Mouse (Mus musculus) cerebellum, postnatal 25 days (tissue): Measurements from ENCODE around the gene Dctn2.
A peak's percentile ranks its signal among the peaks of the same experiment; 100 is the strongest.

Source experiments
- DNase-seq, 2 experiments: peaks; one replicate each; pipeline ENCODE4 v3.0.0; 2021; ENCODE audit warnings: mixed read lengths in 2 of 2

The Dctn2 gene

DNA sequence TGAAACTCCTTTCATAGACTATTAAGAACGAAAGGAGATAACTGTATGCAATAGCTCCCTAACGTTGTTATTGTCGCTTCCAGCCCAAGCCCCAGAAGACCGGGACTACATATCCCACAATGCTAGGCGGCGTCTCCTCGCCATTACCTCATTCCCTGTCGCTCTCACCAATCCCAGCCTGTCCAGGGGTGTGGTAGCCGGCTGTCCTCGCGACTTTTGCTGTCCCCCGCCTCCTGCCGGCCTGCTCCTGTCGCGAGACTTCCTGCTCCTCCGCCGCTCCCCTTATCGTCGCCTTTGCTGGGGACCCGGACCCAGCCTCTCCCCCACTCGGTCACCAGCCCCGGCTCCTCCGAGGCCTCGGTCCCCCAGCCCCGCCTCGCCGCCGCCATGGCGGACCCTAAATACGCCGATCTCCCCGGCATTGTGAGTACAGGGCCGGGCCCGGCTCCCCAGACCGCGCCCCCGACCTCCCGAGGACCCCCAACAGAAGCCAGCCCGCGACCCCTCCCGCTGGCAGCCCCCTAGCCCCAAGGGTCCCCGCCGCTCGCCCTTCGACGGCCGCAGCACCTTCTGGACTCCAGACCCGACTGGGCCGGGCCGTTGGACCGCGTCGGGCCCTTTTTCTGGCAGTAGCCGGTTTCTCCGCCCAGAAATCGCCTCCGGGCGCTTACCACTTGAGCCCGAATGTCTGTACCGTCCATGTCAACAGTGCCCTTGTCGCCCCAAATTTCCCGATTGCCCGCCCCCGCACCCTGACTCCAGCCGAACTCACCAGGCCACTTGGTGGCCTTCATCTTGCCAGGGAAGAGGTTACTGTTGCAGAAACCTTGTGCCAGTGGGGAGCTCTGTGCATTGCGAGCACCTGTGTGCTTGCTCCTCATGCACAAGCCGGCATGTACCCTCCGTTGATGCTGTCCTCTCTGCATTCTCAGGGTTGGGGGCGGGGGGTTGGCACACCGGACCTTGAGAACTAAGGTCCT, at the start of gene Dctn2:
TSS of gene Dctn2 (plus strand) at position 257 of the 980 bp plus-strand sequence.
- DNase-seq = peak; percentile 91 to 96

DNA sequence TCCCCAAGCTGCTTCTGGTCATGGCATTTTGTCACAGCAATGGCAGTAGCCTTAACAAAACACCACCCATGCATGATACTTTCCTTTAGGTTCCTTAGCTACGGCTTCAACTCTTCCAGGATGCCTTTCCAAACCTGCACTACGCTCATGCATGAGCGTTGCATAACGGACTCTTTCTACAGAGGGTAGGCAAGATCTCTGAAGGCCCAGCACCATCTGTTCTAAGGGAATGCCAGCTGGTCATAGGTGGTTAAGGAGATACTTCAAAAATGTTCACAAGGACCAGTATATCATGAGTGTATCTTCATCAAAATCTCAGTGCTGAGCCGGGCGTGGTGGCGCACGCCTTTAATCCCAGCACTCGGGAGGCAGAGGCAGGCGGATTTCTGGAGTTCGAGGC, 49.7 kb upstream of the Dctn2 start:
- peak in 1 of 2 experiments; percentile 54 for DNase-seq

DNA sequence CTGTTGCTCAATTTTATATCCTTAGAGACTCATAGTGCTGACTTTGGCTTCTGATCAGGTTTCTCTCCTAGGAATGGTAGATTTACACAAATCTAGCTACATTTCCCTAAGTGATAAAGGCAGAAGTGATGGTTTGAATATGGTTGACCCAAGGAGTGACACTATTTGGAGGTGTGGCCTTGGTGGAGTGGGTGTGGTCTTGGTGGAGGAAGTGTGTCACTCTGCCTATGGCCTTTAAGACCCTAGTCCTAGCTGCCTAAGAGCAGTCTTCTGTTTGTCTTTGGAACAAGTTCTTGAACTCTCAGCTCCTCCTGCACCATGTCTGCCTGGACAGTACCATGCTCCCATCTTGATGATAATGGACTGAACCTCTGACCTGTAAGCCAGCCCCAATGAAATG, 49.0 kb upstream of the Dctn2 start:
- DNase-seq = no peak

DNA sequence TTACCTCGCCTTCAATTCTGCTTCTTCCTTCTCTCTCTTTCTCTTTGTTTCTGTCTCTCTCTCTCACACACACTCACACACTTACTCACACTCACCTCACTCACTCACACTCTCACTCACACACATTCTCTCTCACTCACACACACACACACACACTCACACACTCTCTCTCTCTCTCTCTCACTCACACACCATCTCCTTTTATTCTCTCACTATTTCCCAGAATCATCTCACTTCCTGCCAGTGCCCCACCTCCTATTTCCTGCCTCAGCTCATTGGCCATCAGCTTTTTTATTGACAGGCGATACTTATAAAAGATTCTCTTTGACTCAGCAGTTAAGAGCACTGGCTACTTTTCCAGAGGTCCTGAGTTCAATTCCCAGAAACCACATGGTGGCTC, 47.8 kb upstream of the Dctn2 start:
- DNase-seq = no peak

DNA sequence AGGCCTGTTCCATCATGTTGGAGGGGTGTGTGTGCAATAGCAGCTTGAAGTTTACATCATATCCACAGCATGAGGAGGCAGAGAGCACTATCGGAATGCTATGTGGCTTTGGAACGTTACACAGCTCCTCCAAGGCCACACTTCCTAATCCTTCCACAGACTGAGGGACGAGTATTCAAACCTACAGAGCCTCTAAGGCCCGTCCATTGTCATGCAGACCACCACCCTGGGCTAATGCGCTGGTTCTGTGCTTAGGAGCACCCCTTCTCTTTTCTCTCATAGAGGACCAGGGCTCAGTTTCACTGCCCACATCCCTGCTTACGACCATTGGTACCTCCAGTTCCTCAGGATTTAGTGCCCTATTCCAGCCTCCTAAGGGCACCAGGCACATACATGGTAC, 41.0 kb upstream of the Dctn2 start:
- DNase-seq = no peak

DNA sequence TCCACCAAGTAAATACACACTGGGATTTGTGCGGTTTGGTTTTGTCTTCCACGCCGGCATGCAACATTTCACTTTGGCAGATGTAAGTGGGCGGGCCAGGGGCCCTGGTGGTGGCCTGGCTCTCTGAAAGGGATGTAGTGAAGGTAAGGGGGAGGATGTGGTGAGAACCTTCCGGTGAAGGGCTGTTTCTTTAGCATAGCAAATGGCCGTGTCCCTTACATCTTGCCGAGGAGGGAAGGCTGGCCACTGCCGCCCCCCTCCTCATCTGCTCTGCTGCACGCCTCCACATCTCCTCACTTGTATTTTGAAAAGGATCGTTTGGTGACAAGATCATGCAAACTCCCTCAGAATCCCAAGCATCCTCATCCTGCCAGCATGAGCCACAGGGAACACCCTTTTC, 40.4 kb upstream of the Dctn2 start:
- no peak for DNase-seq

DNA sequence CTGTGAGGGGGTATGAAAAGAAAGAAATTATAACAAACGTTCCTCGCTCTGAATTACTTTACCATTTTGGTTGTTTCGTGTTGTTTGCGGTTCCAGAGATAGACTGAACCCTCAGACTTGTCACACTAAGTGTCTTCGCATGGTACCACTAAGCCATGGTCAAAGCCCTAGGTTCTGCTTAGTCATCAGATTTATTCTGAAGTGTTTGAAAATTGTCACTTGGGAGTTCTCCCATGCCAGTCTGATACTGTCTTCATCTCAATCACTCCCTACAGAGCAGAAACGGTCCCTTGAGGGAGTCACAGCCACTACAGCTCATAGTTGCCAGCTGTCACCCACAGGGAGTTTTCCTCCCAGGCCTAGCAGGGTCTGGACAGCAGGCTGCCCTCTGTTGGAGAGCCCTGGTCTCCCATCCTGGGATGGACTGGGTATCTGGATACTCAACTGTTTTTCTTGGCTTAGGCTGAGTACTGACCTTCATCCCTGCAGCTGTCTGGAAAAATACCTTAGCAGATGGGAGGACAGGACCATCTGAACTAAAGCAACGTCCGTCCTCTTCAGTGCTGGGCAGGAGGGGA, 39.8 kb upstream of the Dctn2 start:
- peak; percentile 39 to 57 for DNase-seq

DNA sequence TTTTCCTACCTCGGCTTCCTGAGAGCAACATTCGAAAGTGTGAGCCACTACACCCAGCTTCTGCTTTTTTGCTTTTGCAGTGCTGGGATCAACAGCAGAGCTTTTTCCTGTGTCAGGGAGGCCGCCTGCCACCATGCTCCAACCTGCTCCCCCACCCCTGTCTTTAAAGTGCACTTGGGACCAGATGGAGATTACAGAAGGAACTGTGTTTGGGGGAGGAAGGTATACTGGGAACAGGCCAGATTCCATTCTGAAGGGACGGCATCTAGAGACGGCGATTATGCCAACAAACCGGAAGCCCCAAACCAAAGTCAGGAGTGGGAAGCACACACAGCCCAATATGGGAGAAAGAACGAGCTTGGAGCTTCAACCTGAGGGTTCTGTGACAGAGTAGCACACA, 39.0 kb upstream of the Dctn2 start:
- DNase-seq = no peak

DNA sequence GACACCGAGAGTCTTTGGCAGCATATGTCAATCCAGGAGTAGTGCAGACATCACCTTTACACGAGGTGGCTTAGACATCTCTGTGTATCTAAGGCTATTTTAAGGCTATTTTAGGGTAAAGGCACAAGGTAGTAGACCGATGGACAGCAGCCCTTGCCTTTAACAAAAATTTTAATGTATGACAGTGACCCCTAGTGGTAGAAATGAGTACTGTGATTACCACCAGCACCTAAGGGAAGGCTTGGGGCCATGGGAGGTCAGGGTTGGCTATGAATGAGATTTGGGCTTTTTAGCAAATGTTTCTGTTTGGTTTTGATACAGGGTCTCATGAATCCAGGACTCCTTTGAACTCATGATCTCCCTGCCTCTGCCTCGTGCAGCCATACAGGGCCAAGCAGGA, 37.3 kb upstream of the Dctn2 start:
- DNase-seq = peak; percentile 49 to 60

DNA sequence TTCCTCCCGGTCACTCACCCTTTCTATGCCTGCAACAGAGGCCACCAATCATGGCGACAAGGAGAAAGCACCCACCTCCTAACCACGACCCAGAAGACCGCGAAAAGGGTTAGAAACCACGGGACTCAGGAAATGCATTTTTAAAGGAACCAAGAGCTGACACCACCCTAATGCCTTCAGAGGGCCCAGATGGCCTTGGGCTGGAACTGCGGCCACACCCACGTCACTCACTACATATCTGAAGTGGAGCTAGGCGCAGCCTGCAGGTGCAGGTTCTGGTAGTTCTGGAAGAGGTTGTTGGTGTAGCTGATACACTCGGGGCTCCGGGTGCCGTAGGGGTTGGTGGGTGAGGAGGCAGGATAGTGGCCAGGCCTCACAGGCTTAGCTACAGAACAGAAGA, 35.5 kb upstream of the Dctn2 start:
- no peak for DNase-seq

DNA sequence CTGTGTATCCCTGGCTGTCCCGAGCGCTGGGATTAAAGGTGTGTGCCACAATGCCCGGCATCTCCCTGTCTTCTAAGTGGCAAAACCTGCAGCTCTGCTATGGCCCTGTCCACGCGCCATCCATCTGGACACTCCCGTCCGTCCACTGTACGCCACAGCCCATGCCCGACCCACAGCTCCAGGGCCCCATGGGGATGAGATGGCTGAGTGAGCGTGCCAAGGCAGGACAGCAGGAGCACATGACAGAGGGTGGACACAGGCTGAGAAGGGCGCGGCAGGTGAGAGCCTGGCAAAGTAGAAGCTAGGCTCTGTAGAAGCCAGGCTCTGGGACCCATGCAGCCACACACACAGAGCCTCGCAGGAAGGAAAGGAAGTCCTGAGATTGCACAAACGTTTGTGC, 34.4 kb upstream of the Dctn2 start:
- DNase-seq = peak; percentile 59 to 70

DNA sequence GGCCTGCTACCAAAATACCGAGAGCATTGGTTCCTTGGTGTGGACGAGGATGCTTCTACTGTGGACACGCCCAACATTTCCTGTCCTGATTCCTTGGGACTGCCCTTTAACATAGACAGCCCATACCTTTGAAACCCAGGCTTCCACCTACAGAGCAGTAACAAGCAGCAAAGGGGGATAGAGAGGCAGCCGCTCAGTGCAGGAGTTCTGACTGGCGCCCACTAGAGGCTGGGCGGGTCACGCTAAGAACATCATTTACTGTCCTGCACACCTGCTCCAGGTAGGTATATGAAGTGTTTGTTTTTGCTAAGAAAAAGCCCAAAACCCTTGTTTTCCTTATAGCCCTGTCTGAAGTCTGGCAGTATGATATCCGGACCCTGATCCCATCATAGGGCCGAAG, 33.0 kb upstream of the Dctn2 start:
- peak in 1 of 2 experiments; percentile 60 for DNase-seq

DNA sequence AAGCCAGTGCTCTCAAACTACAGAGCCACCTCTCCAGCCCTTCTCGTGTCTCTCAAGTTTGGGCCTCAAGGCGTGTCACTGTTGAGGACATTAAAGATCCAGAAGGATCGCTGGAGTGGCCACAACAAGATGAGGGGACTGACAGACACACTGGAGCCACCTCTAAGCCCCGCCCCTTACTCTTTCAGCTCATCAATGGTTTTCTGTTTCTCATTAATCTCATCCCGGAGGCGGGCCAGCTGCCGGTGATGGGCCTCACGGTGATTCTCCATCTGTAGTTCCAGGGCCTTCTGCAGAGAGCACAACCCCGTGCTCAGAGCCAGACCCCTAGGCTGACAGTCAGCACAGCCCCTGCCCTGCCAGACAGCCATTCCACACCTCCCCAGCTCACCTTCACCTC, 29.6 kb upstream of the Dctn2 start:
- DNase-seq = no peak

DNA sequence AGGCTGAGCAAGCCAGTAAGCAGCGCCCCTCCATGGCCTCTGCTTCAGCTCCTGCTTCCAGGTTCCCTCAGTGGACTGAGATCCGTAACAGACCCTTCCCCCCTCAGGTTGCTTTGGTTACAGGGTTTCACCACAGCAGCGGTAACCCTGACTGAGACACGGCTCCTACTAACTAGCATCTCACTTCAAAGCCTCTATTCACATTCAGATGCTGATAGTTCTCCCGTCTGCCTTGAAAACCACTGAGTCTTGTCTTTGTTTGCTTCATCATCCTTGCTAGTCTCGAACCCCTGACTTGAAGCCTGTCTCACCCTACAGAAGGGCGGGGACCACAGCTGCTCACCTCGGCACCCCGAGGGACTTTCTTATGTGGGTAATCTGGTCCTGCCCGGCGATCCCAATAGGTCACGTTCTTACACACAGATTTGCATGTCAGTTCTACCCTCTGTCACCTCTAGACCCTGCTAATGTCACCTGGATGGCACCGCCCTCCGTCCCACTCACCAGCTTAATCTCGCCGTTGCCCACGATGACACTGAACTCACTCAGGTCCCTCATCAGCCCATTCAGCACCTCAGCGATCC, 27.8 kb upstream of the Dctn2 start:
- no peak for DNase-seq

DNA sequence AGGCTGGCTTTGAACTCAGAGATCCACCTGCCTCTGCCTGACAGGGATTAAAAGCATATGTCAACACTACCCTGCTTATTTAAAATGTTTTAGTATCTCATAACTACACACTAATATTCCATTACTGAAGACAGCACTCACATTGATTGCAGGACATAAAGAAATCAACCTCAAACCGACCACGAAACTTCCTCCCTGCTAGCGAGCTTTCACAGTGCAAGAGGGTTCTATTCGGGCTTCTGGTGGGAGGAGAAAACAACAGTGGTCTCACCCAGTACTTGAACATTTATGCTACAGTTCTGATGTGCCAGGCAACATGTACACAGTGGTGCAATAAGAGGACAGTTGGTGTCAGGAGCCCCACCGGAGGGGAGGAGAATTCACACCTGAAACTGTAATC, 15.4 kb upstream of the Dctn2 start:
- DNase-seq = no peak

DNA sequence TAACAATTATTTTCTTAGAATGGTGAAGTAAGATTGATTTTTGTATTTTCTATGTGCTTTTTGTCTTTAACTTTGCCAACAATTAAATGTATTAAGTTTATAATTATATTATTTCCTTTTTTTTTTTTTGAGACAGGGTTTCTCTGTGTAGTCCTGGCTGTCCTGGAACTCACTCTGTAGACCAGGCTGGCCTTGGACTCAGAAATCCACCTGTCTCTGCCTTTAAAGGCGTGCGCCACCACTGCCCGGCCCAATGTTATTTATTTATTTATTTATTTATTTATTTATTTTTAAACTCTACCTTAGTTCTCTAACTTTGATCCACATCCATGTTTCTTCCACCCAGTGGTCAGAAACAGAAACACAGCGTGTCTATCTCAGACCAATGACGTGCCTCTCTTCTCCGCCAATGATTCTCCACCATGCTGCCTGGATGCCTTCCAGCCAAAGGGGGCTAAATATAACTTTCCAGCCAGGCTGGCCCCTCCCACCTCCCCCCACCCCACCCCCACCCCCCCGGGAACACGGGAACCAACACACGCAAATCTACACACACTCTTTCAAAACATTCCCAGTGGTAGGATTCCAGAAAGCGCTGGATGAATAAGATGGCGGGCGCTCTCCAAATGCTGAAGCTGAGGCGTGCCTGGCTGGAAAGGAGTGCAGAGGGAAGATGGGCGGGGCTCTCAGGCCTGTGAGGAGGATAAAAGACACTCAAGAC, 10.4 kb upstream of the Dctn2 start:
- DNase-seq = peak in 1 of 2 experiments; percentile 51

DNA sequence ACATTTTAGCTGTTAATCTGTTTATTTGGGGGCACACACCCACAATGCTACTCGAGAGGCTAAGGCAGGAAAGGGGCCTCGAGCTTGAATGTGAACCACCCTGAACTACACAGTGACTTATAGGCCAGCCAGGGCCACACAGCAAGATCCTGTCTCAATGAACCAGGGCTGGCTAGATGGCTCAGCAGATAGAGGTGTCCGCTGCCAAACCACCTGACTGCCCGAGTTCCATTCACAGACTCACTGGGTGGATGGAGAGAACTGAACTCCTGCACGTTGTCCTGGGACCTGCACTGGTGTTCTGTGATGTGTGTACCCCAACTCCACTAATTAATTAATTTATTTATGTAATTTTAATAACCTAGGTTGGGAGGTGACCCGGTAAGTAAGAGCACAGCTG, 8.4 kb upstream of the Dctn2 start:
- peak in 1 of 2 experiments; percentile 55 for DNase-seq

DNA sequence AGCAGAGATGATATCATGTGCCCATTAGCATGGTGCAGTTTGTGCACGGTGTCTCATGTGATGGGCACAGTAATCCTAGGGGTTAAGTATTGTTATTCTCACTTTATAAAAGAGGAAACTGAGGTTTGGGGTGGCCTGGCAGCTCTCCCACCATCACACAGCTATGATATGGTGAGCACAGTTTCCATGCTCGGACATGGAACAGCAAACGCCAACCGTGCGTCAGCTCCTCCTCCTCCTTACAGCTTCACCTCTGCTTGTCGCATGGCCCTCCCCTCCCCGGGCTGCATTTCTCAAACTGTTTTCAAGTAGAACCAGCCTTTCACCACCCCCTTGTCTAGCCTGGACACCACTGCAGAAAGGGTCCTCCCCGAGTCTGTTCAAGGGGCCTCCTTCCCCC, 7.7 kb upstream of the Dctn2 start:
- no peak for DNase-seq

DNA sequence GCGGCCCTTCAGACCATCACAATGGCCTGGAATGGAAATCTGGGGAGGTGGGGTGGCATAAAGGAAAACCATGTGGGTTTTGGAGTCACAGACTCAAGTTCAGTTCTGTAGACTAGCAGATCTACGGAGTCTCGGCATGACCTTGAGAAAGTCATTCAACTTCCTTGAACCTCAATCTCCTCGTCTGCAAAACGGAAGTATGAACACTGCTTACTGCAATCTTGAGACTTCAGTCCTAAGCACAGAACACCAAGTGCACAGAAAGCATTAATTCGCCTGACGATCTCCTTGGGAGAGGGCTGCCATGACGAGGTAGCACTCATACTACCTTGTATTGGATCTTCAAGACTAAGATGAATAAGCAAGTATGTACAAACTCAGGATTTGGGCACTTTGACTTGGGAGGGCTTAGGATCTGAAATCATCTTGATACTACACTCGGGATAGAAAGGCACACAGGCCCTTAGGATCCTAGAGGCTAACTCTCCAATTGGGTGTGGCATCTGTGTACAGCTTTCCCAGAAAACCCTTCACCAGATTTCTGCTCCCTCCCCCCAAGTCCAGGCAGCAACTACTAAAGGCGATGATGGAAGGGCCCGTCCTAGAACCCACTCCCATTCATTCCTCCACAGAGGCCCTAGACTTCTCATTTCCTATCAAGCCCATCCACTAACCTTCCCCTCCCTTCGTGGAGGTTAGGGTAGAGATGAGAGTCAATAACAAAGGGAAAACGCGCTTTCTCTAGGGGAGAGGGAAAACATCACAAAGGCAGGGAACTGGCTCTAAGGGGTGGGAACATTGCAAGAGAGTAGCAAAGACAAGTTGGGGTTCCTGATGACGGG, 4.2 kb upstream of the Dctn2 start:
- peak; percentile 43 to 55 for DNase-seq

DNA sequence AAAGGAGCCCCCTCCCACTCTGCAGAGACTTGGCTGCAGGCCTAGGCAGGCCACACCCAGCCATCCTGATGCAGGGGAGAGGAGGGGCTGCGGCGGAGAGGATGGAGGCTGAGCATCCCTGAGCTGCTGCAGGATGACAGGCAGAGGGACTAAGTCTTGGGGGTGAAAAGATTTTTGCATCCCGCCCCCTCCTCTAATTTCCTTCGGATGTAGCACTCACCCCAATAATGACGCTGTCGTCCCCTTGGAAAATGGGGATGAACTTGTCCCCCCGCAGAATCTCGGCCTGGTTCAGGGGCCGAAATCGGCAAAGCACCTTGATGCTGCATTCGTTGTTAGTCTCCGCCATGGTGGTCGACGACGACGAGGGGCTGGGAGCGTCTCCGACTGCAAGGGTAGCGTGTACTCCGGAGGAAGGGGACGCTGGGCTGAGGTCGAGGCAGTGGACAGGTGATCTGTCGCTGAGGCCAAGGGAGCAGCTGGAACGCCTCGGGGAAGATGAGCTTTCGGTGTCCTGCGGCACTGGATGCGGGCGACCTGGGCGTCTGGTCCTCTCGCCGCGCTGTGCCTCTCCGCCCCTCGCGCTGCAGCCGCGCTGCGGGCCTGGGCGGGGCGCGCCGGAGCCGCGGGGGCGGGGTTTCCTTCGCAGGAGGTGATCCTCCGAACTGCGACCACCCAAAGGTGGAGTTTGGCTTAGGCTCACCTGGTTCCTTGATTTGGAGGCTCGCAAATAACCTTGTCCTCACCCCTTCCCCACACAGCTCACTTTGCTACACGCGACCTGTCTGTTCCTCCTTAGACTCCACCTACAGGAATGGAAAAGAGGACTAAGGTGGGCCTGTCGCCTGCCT, 3.4 kb upstream of the Dctn2 start, which contains the start of gene Kif5a:
TSS of gene Kif5a (minus strand) at position 801 of the 851 bp plus-strand sequence.
- peak; percentile 88 to 93 for DNase-seq

DNA sequence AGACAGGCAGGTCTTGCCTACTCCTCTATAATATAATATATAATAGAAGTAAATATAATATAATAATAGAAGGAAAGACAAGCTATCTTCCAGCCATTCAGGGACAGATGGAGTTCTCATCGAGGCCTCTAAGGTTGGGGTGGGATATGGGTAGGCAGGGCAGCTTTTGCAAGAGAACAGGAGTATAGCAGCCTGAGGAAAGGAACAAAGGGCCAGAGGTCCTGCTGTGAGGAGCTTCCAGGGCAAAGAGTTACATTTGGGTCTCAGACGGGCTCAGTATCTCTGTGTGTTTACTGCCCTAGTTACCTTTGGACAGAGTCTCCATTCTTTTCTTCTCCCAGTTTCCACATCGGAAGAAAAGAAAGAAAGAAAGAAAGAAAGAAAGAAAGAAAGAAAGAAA, 2.5 kb upstream of the Dctn2 start:
- peak in 1 of 2 experiments; percentile 14 for DNase-seq
